Mouse (Mus musculus) heart, postnatal 14 days (tissue): ENCODE data around the gene Slc15a1. TPM values are rescaled to one million over a fixed set of nuclear protein-coding genes. Genes with fewer than 3 reads are reported as not detected.

ENCODE experiments used
- DNase-seq, 2 experiments: peaks; one replicate each; pipeline ENCODE4 v3.0.0; 2021 to 2022
- intact Hi-C: fragments of 180-260 bp; cut with DNase I; formaldehyde crosslinking; loops from one replicate; pipeline ENCODE4 v1.15.1; 2025
- total RNA-seq, 2 experiments: library from RNA; stranded (reverse); gene quantifications; 2 replicates each; pipeline ENCODE4 v1.2.3; 2021

The Slc15a1 gene
- total RNA-seq, 2 experiments from 2014 or later, result not detected

DNA sequence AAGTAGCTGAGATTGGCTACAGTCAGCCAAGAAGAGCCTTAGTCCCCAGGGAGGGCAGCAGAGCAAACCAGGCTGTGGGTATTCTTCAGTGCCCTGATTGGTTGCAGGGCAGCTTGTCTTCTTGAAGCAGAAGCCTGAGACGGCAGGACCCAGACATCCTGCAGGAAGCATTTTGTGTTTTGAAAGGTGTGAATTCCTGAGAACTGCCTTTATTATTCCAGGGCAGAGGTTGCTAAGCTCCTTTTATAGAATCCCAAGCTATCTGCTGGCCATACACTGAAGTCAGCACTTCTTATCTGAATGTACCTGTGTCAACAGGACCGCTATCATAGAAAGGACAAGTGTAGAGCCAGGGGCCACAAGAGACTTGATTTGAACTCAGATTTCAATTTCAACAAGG lies 10.8 kb downstream of the Slc15a1 start:
- intact Hi-C loops, result no loop called here
- no peak for DNase-seq

DNA sequence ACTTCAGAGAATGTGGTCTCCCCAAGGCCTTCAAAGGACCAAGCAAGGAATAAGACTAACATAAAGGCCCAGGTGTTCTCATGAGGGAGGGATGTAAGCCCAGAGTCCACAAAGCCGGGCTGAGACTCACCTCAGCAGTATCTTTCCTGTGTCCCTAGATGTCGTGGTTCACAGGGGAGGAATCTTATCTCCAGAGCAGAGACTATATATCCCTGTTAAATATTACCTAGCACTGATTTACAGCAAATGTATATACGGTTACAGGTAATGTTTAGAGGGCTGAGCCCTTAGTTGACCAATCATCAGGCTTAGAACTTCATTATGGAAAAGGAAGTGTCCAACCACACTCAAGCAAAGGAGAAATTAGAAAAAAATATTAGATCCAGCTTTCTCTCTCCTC lies 11.3 kb downstream of the Slc15a1 start:
- intact Hi-C loops, result no loop called here

DNA sequence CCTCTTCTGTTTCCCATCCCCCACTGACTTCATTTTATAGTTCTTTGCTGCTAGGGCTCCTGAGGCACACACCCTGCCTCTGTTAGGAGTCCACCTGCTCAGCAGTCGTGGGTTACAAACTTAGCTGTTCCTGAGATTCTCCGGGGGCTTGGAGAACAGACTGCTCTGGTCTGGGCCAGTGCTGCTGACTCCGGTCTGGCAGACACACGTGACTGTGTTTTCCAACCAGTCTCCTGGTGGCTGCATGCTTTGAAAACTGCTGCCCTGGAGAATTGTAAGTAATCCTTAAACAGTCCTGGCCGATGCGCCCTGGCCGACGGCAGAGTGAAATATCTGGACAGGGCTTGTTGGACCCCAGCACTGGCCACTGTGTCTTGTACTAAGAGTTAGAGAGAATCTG lies 12.7 kb downstream of the Slc15a1 start:
- intact Hi-C loops, result no loop called here
- no peak for DNase-seq

More for the DNA sequence above, 11.3 kb downstream of the Slc15a1 start:
- DNase-seq, result no peak

GRCm38 (mm10) chr14:121485722-121486121 lies 19.3 kb downstream of the Slc15a1 start:
- DNase-seq, result no peak
- intact Hi-C loops, result no loop called here

DNA sequence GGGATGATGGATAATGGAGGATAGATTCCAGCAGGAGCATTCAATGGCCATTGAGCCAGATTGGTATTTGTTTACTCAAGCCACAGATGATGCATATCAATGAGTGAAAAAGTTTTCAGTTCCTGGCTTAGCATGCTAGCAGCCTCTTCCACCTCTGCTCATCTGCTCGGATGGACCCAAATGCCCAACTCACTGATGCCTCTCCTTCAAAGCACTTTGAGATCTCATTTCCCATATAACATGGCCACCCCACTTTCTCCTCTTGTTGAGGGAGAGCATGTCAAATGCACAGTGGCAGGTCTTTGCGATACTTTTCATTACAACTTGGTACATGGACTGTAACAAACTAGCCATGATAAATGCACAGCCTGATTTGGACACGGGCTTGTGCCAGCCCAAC lies 20.6 kb downstream of the Slc15a1 start:
- intact Hi-C loops, result no loop called here
- no peak for DNase-seq

DNA sequence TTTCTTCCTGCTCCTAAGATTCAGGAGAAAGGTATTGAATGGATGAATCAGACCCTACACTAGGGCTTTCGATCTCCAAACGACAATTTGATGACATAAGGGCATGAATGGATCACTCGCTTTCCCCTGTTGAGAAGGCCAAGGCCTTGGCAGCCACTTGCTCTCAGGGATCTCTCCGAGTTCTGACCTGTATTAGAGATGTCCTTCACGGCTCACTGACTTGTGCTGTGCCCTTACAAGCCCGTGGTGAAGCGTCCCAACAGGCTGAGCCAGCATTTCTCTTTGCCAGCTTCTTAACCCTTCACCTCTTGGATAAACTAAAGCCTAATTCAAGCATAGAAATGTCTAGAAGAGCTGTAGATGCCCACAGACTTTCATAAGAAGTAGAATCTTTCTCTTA lies 22.9 kb downstream of the Slc15a1 start:
- DNase-seq, result no peak
- intact Hi-C loops, result no loop called here

DNA sequence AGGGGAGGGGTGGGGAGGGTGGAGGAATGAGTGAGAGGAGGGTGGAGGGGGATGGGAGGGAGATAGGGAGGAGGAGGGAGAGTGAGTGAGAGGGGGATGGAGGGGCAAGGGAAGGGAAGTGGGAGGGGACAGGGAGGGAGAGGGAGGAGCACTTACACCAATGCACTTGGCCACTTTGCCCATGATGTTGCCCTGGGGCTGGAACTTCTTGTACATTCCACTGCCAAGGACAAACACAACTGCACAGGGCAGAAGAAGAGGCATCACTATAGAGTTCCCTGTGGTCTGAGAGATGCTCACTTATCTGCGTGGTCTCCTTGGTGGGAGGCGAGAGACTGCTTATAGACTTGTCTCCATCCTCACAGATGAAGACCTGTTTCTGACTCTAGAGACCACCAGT lies 23.5 kb downstream of the Slc15a1 start:
- intact Hi-C loops, result no loop called here
- DNase-seq, result no peak

DNA sequence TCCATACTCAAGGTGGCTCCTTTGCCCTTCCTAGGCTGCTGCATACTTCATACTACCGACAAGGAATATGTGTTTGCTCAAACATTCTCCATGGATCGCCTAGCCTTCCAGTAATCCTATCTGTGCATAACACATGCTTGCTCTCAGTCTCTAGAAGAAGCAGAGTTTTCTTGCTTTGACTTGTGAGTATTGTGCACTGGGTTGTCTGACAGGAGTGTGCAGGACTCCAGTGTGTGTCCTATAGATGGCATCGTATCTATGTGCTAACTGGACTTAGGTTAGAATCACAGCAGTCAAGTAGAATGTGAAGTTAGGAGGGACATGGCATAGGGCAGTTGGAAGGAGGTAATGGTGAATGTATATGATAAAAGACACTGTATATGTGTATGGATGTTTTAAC lies 26.0 kb downstream of the Slc15a1 start:
- intact Hi-C loops, result no loop called here
- no peak for DNase-seq

DNA sequence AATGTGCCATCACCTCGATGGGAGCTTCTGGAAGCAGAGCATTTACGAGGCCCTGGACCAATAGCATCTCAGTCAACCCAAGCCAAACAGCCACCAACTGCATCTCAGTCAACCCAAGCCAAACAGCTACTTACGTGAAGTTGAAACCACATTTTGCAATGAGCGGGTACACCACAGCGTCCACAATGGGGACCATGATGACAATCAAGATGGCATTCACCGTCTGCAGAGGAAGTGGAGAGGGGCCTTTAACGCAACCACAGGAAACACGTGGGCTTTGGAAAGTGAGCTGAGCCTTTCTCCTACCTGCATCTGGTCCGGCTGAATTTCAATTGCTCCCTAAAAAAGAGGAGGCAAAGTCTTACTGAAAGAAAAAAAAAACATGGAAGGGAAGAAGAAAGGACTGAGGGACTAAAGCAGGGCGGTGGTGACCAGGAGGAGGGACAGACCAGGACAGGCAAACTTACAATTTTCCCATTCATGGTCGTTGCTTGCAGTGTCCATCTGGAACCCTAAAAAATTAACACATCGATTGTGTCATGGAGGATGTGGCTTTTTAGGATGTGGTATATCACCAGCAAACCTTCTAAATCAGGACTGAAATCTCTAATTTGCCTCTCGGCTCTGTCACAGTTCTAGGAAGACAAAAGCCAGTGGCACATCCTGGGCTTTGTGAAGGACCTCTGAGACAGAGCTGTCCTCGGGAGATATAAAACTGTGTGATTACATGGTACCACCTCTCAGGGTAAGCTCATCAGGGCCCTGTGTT lies 26.9 kb downstream of the Slc15a1 start:
- intact Hi-C loops, result no loop called here
- DNase-seq, result no peak

DNA sequence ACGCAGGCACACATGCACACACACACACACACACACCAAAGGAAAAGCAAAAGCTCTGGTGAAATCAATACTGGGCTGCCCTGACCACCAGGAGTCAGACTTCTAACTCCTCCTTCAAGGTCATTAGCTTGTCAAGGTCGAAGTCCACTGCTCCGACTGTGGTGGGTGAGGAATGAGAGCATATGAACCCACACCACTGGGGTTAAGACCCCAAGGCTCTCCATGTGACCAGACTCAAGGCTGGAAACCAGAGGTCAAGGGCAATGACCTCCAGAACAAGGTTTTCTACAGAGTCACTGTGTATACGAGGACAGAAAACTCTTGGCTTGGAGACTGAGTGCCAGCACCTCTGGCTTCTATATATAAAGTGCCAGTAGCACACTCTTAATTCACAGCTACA lies 31.2 kb downstream of the Slc15a1 start:
- DNase-seq, result no peak
- intact Hi-C loops, result no loop called here

DNA sequence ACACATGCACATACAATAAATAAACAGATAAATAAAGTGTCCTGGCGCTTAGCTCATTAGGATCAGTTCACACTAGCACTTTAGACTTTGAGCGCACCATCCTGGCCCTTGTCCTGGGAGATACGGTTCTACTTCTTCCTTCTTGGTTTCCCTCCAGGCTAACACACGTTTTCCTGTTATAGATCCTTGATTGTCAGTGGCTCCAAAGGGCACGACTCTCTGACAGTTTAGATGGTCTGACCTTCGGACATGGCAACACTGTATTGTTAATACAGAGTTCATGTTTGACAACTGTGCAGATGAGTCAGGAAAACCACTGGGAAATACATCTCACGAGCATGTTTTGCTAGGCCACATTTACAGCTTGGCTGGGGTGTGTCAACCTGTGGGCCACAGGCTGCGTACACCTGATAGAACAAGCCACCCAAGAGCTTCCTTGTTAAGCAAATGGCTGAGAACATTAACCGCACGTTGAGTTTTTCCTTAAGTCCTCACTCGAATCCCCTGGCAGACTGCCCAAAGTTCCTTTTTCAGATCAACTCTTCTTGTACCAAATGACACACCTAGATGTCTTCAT lies 33.4 kb downstream of the Slc15a1 start:
- intact Hi-C loops, result no loop called here
- DNase-seq, result no peak

DNA sequence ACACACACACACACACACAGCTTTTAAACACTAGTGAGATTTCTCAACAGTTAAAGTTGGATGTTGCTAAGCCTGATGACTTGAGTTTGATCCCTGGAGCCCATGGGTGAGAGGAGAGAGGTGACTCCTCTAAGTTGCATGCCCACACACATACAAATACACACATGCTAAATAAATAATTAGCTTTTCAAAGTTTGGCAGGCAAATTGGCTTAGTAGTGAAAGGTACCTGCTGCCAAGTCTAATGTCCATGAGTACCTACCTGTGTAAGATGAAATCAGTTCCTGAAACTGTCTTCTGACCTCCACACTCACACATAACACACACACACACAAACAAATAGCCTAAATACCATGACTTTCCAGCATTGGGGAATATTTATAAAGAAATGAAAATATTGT lies 35.5 kb downstream of the Slc15a1 start:
- intact Hi-C loops, result no loop called here
- DNase-seq, result no peak

- intact Hi-C loops, result no loop called here
- no peak for DNase-seq
These were observed 37.4 kb downstream of the Slc15a1 start for GRCm38 (mm10) chr14:121467646-121468045.

GRCm38 (mm10) chr14:121466501-121466900 lies 38.6 kb downstream of the Slc15a1 start:
- no peak for DNase-seq
- intact Hi-C loops, result no loop called here

GRCm38 (mm10) chr14:121464318-121464717 lies 40.7 kb downstream of the Slc15a1 start:
- no peak for DNase-seq
- intact Hi-C loops, result no loop called here

DNA sequence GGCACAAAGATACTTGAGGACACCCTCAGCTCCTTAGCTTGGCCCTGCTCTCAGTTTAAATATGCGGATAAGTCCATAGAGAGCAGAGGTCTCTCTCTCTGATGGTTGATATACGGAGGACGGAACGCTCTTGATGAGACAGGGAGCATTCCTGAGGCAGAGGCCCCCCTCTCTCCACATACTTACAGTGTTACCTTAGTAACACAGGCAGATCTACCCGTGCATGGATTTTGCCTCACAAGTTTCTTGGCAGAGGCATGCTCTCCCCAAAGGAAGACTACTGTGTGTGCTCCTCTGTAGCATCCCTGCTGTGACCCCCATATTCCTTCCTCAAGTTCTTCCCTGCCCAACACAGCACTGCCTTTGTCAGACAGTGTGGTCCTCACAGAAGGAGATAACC lies 42.3 kb downstream of the Slc15a1 start:
- no peak for DNase-seq
- intact Hi-C loops, result no loop called here

DNA sequence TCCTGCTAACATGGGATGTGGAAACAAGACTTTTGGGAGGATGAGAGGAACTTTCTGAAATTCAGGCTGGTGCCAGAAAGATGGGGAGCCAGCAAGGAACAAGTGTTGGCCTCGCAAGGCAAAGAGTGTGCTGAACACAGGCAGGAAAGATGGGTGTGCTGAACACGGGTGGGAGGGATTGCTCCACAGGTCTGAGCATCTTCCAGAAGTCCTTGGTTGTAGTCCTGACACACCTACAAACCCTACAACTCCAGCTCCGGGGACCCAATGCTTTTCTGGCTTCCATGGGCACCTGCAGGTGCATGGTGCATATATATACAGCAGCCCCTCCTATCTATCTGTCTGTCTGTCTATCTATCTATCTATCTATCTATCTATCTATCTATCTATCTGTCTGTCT lies 44.1 kb downstream of the Slc15a1 start:
- intact Hi-C loops, result no loop called here
- DNase-seq, result no peak

DNA sequence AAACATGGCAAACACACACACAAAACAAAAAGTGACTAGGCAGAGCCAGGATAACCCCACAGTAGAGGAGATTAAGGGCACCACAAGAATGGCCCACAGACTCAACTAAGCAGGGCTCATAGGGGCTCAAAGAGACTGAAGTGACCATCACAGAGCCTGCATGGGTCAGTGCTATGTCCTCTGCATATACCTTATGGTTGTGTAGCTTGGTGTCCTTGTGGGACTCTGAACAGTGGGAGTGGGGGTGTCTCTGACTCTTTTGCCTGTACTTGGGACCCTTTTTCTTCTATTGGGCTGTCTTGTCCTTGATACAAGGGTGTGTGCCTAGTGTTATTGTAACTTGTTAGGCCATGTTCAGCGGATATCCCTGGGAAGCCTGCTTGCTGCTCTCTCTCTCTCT lies 46.5 kb downstream of the Slc15a1 start:
- DNase-seq, result no peak
- intact Hi-C loops, result loop anchor here (5.0 to 10.0 kb wide), 2 partner anchors 119 to 424 kb away; partner anchors contain the start of gene Farp1

- DNase-seq, result no peak
- intact Hi-C loops, result loop anchor here (5.0 to 10.0 kb wide), 2 partner anchors 120 to 423 kb away; partner anchors contain the start of gene Farp1
These were observed 47.5 kb downstream of the Slc15a1 start for GRCm38 (mm10) chr14:121457536-121457935.

- intact Hi-C loops, result loop anchor here (5.0 to 10.0 kb wide), 2 partner anchors 121 to 422 kb away; partner anchors contain the start of gene Farp1
- no peak for DNase-seq
These were observed 48.4 kb downstream of the Slc15a1 start for GRCm38 (mm10) chr14:121456416-121457285.

GRCm38 (mm10) chr14:121455976-121456375 lies 49.1 kb downstream of the Slc15a1 start:
- no peak for DNase-seq
- intact Hi-C loops, result loop anchor here (5.0 to 10.0 kb wide), 2 partner anchors 121 to 421 kb away; partner anchors contain the start of gene Farp1
